Mouse (Mus musculus) embryonic facial prominence, embryonic 14.5 days (tissue): ENCODE data around the gene Gfer. TPM values are rescaled to one million over a fixed set of nuclear protein-coding genes. Genes with fewer than 3 reads are reported as not detected.
"Not testable (repeated sequence)": the region's sequence is repeated elsewhere in the genome, so short reads cannot be mapped to it uniquely, and the experiment has no call there.

Experiments
- ATAC-seq: fragments of 200-750 bp; cut with Nextera tagmentation; 2 replicates; pipeline ENCODE4 v1.8.0; 2017; ENCODE audit warnings: low read depth, moderate number of reproducible peaks, moderate TSS enrichment
- DNase-seq: peaks from one replicate; pipeline ENCODE4 v3.0.0-alpha.2; 2015; ENCODE audit warnings: low spot score
- H3K27ac ChIP-seq: fragments of 300-500 bp; sonication (generic); replicated peaks from 2 replicates; pipeline ENCODE4 v1.5.1; 2014; ENCODE audit warnings: low read depth, mild to moderate bottlenecking, low read length, moderate library complexity
- H3K27me3 ChIP-seq: fragments of 300-500 bp; sonication (generic); replicated peaks from 2 replicates; pipeline ENCODE4 v1.6.1; 2014; ENCODE audit warnings: low read length; ENCODE audit not compliant: control insufficient read depth, insufficient read depth
- H3K36me3 ChIP-seq: fragments of 300-500 bp; sonication (generic); 2 replicates; pipeline ENCODE4 v1.6.1; 2014; ENCODE audit warnings: low read length, mixed read lengths; ENCODE audit not compliant: control insufficient read depth, insufficient read depth
- H3K4me1 ChIP-seq: fragments of 300-500 bp; sonication (generic); 2 replicates; pipeline ENCODE4 v1.6.1; 2014; ENCODE audit warnings: antibody characterized with exemption, low read length; ENCODE audit not compliant: control insufficient read depth, insufficient read depth
- H3K4me2 ChIP-seq: fragments of 300-500 bp; sonication (generic); 2 replicates; pipeline ENCODE4 v1.6.1; 2014; ENCODE audit warnings: low read depth, mild to moderate bottlenecking, low read length, moderate library complexity, mixed read lengths
- H3K4me3 ChIP-seq: fragments of 300-500 bp; sonication (generic); 2 replicates; pipeline ENCODE4 v1.5.1; 2014; ENCODE audit warnings: low read depth, mild to moderate bottlenecking, low read length
- H3K9ac ChIP-seq: fragments of 300-500 bp; sonication (generic); 2 replicates; pipeline ENCODE4 v1.6.1; 2014; ENCODE audit warnings: low read depth, mild to moderate bottlenecking, low read length, moderate library complexity, mixed read lengths
- H3K9me3 ChIP-seq: fragments of 300-500 bp; sonication (generic); 2 replicates; pipeline ENCODE4 v1.6.1; 2016; ENCODE audit warnings: low read length; ENCODE audit not compliant: control insufficient read depth
- whole genome bisulfite sequencing: fragments of 180-500 bp; shearing (Covaris S2); extraction: QIAGEN DNeasy Blood & Tissue Kit; methylation state at CpG from one replicate; pipeline ENCODE4 v1.1.7; 2014; 5-methylcytosine and 5-hydroxymethylcytosine counted together
- polyA plus RNA-seq: library from polyadenylated mRNA; unstranded; fragments of >200 nt; fragmentation: Nextera tagmentation; extraction: Ambion mirVana; gene quantifications from 2 replicates; pipeline ENCODE4 v1.2.1, GENCODE M21; 2014

Gfer gene
- polyA plus RNA-seq, 1 experiment from 2014 or later = 41.9 TPM

DNA sequence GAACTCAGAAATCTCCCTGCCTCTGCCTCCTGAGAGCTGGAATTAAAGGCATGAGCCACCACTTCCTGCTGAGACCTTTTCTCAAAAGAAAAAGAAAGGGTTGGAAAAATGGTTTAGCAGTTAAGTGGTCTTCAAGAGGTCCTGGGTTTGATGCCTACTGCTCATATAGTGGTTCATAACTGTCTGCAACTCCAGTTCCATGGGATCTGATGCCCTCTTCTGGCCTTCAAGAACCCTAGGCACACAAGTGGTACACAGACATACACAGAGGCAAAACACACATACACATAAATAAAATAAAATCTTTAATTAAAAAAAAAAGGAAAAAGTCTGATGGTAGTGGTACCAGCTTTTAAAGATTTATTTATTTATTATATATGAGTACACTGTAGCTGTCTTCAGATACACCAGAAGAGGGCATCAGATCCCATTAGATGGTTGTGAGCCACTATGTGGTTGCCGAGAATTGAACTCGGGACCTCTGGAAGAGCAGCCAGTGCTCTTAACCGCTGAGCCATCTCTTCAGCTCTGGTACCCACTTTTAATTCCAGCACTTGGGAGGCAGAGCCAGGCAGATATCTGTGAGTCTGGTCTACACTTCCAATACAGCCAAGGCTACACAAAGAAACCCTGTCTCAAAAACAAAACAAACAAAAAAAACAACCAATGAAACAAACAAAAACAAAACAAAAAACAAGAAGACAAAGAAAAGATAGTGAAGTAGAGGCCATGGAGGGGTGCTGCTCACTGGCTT is 29.9 kb upstream of the Gfer start:
- no peak overlapping the region for H3K4me3 ChIP-seq

DNA sequence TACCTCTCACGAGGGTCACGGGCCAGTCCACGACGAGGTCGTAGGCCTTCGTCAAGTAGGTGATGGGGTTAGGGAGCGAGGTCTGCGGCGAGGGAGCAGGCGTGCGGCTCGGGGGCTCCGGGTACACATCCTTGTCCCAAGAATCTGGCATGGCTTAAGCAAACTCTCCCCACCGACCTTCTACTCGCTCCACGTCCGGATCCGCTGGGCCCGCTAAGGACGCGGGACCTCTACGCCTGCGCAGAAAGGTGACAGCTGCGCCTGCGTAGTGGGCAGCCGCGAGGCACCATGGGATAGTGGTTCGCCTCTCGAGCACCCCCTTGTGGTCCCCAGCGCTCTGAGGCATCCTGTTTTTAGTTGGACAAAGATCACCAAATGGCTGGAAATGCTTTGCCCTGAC is 28.2 kb upstream of the Gfer start, which contains the start of gene Ndufb10:
Ndufb10 (minus strand) TSS at position 295 of the 400 bp plus-strand sequence.
- 0% methylated on average over 23 of the region's 30 CpGs for WGBS
- no peaks in the 10 kb centered on the region for H3K27me3 ChIP-seq
- H3K9ac ChIP-seq = peak within 1 kb of the TSS; percentile 89
- peak within 1 kb of the TSS; percentile 75 for H3K4me2 ChIP-seq
- peaks cover 15% of the 10 kb centered on the region for H3K4me1 ChIP-seq
- ATAC-seq (peak; percentile 76), DNase-seq (peak; percentile 96)
- H3K27ac ChIP-seq = peak within 1 kb of the TSS; percentile 74
- peaks cover 20% of the 10 kb centered on the region for H3K36me3 ChIP-seq
- H3K4me3 ChIP-seq = peak within 1 kb of the TSS; percentile 70
- no peaks in the 10 kb centered on the region for H3K9me3 ChIP-seq

More for the DNA sequence above, 29.9 kb upstream of the Gfer start:
- no peak overlapping the region for H3K4me2 ChIP-seq
- DNase-seq (no peak), ATAC-seq (no peak)
- no peaks in the 10 kb centered on the region for H3K27me3 ChIP-seq
- no peaks in the 10 kb centered on the region for H3K9me3 ChIP-seq
- H3K9ac ChIP-seq = no peak overlapping the region
- no peak overlapping the region for H3K27ac ChIP-seq
- WGBS = 71% methylated on average over 3 of the region's 3 CpGs
- H3K36me3 ChIP-seq = peaks cover 17% of the 10 kb centered on the region
- peaks cover 15% of the 10 kb centered on the region for H3K4me1 ChIP-seq

DNA sequence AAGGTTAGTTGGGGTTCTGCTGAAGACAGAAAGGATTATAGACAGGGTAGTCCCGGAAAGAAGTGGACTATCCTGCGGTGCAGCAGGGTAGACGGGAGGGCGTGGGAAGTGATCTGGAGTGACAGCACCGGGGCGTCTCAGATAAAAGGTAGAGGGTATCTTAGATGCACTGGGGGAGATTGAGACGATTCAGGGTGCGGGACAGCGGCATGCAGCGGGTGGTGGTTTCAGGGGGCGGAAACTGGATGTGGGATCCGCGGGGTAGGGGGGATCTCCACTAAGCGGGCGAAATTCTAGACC is 27.9 kb upstream of the Gfer start:
- 0% methylated on average over 12 of the region's 15 CpGs for whole genome bisulfite sequencing
- Histone ChIP-seq H3K4me1 (peaks cover 15% of the 10 kb centered on the region), H3K9ac (peak overlapping the region; percentile 89), H3K4me3 (peak overlapping the region; percentile 70), H3K27ac (peak overlapping the region; percentile 74), H3K4me2 (peak overlapping the region; percentile 75), H3K36me3 (peaks cover 20% of the 10 kb centered on the region), H3K9me3 (no peaks in the 10 kb centered on the region), H3K27me3 (no peaks in the 10 kb centered on the region)
- DNase-seq (peak; percentile 16), ATAC-seq (peak; percentile 2; the same call in 1 of the 2 replicates)

DNA sequence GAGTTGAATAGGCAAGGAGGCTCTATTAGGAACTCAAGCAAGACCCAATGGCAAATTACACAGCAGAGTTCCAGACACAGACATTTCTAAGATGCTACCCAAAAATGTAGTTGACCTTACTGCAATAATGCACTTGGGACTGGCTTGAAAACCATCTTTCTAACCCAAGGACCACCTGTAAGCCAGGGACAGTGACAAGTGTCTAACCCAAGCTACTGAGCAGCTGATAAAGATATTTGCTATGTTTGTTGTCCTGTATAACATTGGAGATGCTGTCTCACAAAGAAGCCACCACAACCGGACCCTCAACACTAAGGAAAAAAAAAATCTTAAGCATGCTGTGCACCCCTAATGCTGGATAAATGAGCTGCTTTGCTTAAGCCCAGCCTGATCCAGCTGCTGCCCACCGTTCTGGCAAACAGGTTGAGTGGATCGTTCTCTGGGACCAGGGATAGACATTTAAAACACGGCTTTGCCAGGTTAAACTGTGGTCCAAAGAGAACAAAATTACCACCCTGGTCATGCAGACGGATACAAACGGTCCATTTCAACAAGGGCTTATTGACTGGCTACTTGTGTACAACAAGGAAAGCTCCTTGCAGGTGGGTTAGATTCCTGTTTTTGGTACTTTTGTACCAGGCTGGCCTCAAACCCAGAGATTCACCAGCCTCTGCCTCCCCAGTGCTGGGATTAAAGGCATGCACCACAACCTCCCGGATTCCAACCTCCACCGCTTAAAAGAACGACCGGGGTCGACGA is 27.3 kb upstream of the Gfer start:
- no peak for ATAC-seq

DNA sequence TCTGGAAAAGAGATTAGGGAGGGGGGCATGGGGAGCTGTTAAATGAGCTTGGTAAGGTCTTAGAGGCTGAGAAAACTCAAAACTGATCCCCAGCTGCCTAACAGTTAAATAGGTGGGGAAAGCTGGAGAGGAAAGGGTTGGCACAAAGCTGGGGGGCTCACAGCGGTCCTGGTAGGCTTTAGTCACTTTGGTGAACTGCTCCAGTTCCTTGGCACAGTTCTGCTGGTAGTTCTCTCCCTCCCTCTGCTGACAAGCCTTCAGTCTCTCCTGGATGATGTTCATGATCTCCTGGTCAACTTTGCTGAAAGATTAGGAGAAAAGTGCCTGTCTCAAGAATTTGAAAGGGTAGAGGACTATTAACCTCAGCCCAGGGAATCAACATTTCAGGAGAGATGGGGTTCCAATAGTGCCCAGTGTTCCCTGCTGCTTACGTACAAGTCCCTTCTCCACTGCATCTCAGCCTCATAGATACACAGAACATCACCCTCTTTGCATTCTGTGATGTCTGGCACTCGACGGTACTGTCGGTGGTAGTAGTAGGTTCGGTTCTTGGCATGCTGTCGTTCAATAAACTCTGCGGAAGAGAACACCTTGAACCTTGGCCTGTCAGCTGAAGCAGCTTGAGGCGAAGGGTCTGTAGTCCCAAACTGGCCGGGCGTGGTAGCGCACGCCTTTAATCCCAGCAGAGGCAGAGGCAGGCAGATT is 26.4 kb upstream of the Gfer start:
- peaks cover 15% of the 10 kb centered on the region for H3K4me1 ChIP-seq
- peak overlapping the region; percentile 14 for H3K9ac ChIP-seq
- 28% methylated on average over 13 of the region's 13 CpGs for WGBS
- H3K4me2 ChIP-seq = peak overlapping the region; percentile 75
- H3K27me3 ChIP-seq = no peaks in the 10 kb centered on the region
- H3K27ac ChIP-seq = no peak overlapping the region
- no peaks in the 10 kb centered on the region for H3K9me3 ChIP-seq
- ATAC-seq = no peak
- no peak for DNase-seq
- peak overlapping the region; percentile 70; the same call in 1 of the 2 replicates for H3K4me3 ChIP-seq
- peaks cover 26% of the 10 kb centered on the region for H3K36me3 ChIP-seq

More for the DNA sequence above, 27.3 kb upstream of the Gfer start:
- Histone ChIP-seq H3K36me3 (peaks cover 25% of the 10 kb centered on the region), H3K9ac (peak overlapping the region; percentile 89), H3K4me3 (peak overlapping the region; percentile 70), H3K4me2 (peak overlapping the region; percentile 75), H3K27me3 (no peaks in the 10 kb centered on the region), H3K9me3 (no peaks in the 10 kb centered on the region), H3K4me1 (peaks cover 15% of the 10 kb centered on the region), H3K27ac (peak overlapping the region; percentile 74; the same call in 1 of the 2 replicates)
- 3% methylated on average over 12 of the region's 12 CpGs for WGBS
- no peak for DNase-seq

- WGBS = 56% methylated on average over 7 of the region's 7 CpGs
- Histone ChIP-seq H3K4me2 (peak overlapping the region; percentile 81), H3K36me3 (peaks cover 30% of the 10 kb centered on the region), H3K27ac (peak overlapping the region; percentile 15; the same call in 1 of the 2 replicates), H3K4me1 (peaks cover 15% of the 10 kb centered on the region), H3K4me3 (peak overlapping the region; percentile 91), H3K9ac (peak overlapping the region; percentile 57)
- not testable (repeated sequence) for ATAC-seq, DNase-seq, H3K27me3 ChIP-seq, H3K9me3 ChIP-seq
These were observed 25.5 kb upstream of the Gfer start for GRCm38 (mm10) chr17:24721383-24721955.

GRCm38 (mm10) chr17:24720616-24721015 is 24.7 kb upstream of the Gfer start:
- DNase-seq = not testable (repeated sequence)
- Histone ChIP-seq H3K4me2 (peak overlapping the region; percentile 81), H3K27ac (peak overlapping the region; percentile 87; the same call in 1 of the 2 replicates)

More at GRCm38 (mm10) chr17:24720616-24721015, 24.7 kb upstream of the Gfer start:
- Histone ChIP-seq H3K9ac (peak overlapping the region; percentile 96), H3K4me1 (peaks cover 15% of the 10 kb centered on the region), H3K36me3 (peaks cover 37% of the 10 kb centered on the region), H3K4me3 (peak overlapping the region; percentile 91)
- H3K9me3 ChIP-seq, H3K27me3 ChIP-seq, ATAC-seq: not testable (repeated sequence)
- under 1% methylated on average over 10 of the region's 11 CpGs for WGBS
